Mouse (Mus musculus): ENCODE results near the gene Slc35e1. TPM values are rescaled to one million over a fixed set of nuclear protein-coding genes. Genes with fewer than 3 reads are reported as not detected.

Gene Slc35e1
- total RNA-seq (2021): 36.2 and 37.2 TPM in 2 replicates
- long read RNA-seq, full-length matches to known transcripts: 37 of 51 reads
- long read RNA-seq, partial matches to known transcripts: 7 of 51 reads
- long read RNA-seq, other reads (novel, unspliced or antisense): 7 of 51 reads

DNA sequence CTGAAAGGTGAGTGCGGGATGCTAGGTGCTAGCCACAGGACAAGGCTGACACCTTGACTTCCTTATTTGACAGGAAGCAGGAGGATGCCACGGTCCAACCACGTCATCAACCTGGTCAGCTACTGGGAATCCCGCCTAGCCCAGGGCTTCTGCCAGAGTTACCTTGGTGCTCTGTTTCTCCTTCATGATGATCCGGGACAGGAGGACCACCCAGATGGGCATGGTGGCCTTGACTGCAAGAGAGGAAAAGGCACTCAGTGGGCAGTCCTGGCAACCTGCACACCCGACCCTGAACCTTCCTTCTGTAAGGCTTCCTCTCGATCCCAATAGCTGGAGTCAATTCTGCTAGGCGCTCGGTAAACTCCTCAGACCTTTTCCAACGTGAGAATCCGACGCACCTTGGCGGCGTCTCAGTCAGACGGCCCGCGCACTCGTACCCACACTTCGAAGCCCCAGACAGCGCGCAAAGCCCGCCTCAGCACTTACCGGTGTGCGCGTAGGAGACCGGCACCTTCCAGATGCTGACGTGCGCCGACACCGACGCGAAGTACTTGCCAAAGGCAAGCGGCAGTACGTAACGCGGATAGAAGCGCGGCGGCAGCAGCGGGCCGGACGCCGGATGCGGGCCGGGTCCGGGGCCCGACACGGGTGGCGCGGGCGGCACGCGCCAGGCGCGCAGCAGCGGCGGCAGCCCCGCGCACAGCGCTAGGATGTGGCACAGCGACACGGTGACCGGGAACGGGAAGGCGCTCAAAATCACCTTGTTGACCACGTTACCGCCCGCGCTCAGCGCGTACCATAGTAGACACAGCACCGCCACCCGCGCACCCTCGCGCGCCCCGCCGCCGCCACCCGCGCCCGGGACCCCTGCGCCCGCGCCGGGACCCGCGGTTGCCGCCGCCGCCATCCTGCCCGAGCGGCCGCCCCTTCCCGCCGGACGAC lies at the start of gene Slc35e1:
Gene Slc35e1, minus strand, starts transcription at position 935 of the 942 bp plus-strand sequence.
- peak; percentile 32 for DNase-seq

- DNase-seq: no peak
Measured at GRCm38 (mm10) chr8:72539234-72539633, 46.8 kb upstream of the Slc35e1 start.

DNA sequence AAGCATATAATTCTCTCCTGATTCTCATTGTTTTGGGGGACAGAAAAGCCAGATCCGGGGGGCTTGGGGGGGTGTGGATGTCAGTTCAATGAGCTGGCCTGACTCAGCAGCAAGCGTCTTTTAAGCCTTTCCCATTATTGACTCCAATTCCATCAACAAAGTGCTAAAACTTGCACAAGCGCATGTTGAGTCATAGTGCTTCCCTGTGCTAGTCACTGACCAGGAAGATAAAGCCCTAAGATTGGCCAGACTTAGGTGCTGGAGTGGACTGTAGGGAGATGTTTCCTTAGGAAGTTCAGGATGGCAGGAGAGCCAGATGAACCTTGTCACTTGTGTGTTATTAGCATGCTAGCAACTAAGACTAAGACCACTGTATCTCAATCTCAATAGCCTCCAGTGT lies 42.5 kb upstream of the Slc35e1 start:
- DNase-seq: no peak

DNA sequence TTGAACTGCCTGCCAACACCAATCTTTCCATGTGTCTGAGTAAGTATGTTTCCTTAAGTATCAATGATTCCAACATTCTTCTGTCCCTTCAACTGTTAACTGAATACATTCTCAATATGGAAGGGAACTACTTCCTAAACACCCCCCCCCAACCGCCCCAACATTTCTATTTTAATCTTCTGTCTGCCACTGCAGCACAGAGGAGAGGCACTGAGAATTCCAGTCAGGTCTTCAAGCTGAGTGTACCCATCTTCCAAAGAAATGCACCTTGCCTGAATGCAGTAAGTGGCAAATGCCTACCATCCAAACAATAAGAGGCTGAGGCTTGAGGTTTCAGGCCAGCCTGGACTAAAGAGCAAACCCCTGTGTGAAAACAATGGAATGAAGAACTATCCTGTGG lies 39.7 kb upstream of the Slc35e1 start:
- DNase-seq: no peak

GRCm38 (mm10) chr8:72521888-72522287 lies 29.5 kb upstream of the Slc35e1 start:
- DNase-seq: no peak

- no peak for DNase-seq
Measured at GRCm38 (mm10) chr8:72517421-72517988, 25.1 kb upstream of the Slc35e1 start.

DNA sequence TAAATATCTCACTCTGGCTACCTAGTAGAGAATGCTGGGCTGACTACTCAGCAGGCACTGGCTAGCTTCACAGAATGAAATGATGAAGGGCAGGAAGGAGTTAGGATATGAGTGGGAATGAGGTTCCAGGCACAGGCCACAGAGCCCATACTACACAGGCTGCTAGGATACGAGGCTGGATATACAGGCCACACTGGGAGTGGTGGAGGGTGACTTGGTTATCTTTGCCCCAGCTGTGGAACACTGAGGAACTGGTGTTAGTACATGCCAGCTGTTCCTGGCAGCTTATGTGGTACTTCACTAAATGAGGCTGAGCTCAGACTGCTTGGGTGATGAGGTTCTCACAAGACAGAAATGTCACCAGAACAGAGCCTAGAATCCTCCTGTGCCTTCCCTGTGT lies 20.7 kb upstream of the Slc35e1 start:
- DNase-seq: no peak

DNA sequence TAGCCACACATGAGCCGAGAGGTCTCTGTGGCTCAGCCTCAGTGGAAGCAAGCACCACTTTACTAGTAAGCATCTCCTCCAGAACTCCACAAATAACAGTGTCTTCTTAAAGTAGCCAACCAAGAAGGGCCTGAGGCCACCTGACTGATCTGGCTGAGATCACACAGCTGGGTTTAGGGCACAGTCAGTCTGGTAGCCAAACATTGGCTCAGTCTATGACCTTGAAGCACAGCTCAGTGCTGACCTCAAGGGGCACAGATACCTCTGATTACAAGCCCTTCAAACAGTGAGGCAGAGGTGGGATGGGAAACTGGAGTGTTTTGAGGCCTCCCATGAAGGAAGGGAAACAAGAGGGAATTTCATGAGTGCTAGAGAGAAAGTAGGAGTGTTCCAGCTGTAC lies 20.2 kb upstream of the Slc35e1 start:
- no peak for DNase-seq

DNA sequence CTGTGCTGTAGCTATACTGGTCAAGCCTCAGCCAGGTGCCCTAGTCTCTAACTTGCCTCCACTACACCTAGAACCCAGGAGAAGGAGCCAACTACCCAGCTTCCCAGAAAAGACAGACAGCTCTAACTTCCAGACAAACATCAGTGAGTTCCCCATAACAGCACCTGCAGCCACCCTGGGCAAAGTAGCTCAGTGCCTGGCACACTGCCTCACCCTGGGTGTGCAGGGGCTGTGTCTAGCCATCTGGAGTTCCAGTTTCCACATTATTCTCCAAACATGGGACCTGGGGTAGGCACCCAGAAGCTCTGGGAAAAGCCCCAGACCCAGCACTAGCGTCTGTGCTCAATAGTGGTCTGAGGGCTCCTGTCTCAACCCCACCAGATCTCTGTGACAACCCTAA lies 15.1 kb upstream of the Slc35e1 start:
- DNase-seq: no peak

DNA sequence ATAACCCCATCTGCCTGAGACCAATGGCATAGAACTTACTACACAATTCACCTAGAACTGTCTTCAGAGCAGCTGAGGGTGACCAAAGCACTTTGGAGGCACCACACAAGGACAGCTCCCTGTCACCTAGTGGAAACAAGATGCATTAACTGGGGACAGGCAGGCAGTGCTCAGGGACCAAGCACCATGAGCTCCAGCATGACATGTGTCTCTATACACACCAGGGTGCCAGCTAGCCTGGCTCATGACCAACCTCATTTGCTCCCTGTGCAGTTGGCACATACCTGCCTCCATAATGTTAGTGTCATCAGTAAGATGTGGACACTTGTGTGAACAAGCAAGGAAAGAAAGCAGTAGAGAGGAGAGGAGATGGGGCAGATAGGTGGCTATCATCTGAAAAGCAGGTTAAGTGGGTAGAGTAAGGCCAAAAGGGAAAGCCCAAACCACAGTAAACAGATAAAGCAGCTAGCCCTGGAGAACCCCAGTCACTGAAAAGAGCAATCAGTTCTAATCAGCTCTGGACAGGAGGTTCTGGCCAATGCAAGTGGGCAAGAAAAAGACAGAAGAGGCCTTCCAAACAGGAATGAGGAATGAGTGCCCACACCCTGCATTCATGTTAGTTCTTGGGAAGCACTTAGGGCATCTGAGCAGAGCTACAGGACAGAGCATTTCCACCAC lies 12.4 kb upstream of the Slc35e1 start:
- no peak for DNase-seq

GRCm38 (mm10) chr8:72504137-72504536 lies 11.7 kb upstream of the Slc35e1 start:
- DNase-seq: no peak

DNA sequence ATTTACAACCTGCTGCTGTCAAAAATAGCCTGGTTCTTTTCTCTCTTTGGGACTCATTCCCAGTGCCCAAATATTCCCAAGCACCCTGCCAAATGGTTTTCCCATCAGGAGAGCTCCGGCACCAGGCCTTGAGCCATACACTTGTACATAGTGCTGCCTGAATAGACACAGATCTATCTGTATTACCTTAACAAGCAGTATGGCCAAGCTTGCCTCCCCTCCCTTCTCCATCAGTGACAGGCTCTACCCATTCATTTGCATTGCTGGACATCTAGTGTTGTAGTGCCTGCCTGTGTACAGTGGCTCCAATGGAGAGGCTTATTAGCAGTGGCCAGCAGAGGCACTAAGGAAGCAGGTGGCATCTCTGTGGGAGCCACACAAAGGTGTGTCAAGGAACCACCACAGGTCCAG lies 8.1 kb upstream of the Slc35e1 start:
- no peak for DNase-seq

GRCm38 (mm10) chr8:72499521-72500284 lies 7.3 kb upstream of the Slc35e1 start:
- no peak for DNase-seq

GRCm38 (mm10) chr8:72498527-72498926 lies 6.1 kb upstream of the Slc35e1 start:
- DNase-seq: no peak

- no peak for DNase-seq
Measured at GRCm38 (mm10) chr8:72497911-72498310, 5.5 kb upstream of the Slc35e1 start.

DNA sequence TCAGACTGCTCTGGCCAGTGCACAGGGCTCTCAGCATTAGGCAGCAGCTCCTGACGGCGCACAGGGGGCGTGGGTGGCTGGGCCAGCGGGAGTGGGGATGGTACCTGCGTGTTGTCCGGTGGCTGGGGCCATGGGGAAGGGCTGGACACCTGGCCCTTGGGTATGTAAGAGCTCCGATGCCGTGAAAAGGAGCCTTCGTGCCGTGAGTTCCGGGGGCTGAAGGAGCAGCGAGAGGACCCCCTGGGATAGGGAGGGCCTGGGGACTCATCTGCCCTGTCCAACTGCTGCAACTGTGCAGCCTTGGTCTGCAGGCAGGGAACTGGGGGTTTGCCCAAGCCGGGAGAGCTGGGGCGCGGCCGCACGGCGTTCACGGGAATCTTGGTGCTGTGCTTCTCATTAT lies 3.8 kb upstream of the Slc35e1 start:
- no peak for DNase-seq

- DNase-seq: no peak
Measured at GRCm38 (mm10) chr8:72495411-72496111, 3.1 kb upstream of the Slc35e1 start.

DNA sequence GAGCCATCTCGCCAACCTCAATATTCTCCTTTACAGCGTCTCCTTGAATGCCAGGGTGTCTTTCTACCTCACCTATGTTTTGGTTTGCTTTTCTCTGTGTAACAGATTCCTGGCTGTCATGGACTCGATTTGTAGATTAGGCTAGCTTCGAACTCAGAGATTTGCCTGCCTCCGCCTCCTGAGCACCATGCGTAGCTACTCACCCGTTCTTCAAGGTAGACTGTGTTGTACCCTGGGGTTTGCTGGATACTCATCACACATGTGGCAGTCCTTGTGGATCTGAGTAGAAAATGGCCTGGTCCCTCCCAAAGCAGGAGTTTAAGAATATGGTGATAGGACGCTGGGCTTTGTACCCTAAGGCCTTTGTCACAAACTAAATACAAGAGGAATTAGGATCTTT lies 967 bp upstream of the Slc35e1 start:
- no peak for DNase-seq

GRCm38 (mm10) chr8:72492622-72493081 lies 238 bp upstream of the Slc35e1 start:
- peak; percentile 100 for DNase-seq

DNA sequence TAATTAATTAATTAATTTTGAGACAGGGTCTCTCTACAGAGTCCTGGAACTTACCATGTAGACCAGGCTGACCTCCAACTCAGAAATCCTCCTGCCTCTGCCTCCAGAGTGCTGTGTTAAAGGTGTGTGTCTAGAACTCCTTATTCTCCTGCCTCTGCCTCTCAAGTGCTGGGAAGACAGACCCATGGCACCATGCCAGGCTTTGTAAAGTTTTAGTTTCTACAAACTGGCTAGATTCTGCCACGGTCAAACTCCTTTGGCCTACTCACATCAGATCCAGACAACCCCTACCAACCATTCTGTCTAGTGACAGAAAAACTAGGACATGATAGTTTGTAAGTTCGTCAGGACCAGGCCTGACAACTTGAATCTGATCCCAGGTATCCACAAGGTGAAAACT lies 1.4 kb downstream of the Slc35e1 start:
- DNase-seq: no peak

- no peak for DNase-seq
Measured at GRCm38 (mm10) chr8:72487014-72487413, 5.4 kb downstream of the Slc35e1 start.

All from adrenal gland, postnatal 25 days (tissue).